Mouse (Mus musculus): ENCODE data around the gene Hoxb7. TPM values are rescaled to one million over a fixed set of nuclear protein-coding genes. Genes with fewer than 3 reads are reported as not detected.

Gene Hoxb7
- polyA plus RNA-seq, 1 experiment: 1.5 TPM

- H3K27ac ChIP-seq (ENCODE audit: insufficient read depth, low read depth, low read length): peak within 1 kb of the TSS; percentile 63
- no peak for TF ChIP-seq POLR2A (IDR thresholded peaks at IDR 0.05; ENCODE audit: low read depth, low read length)
- no peak for TF ChIP-seq CTCF (IDR thresholded peaks at IDR 0.05; ENCODE audit: extremely low read depth, insufficient read length, insufficient replicate concordance, low read depth, low read length)
- no peaks in the 10 kb centered on the region for H3K36me3 ChIP-seq (ENCODE audit: control insufficient read depth, insufficient read depth, low read length)
- WGBS: 12% methylated on average over 22 of the region's 22 CpGs
- peaks cover 3% of the 10 kb centered on the region; the same call in 1 of the 2 replicates for H3K4me1 ChIP-seq (ENCODE audit: control insufficient read depth, insufficient read depth, insufficient read length, low read length)
- peaks cover 63% of the 10 kb centered on the region for H3K27me3 ChIP-seq (ENCODE audit: control insufficient read depth, insufficient read depth, low read length)
- H3K4me3 ChIP-seq (ENCODE audit: low read depth, low read length): peak within 1 kb of the TSS; percentile 66
Observed at GRCm38 (mm10) chr11:96291681-96292564, 5.5 kb downstream of the Hoxb7 start, which contains the start of gene Hoxb6. Gene Hoxb6 (plus strand): TSS chr11:96292476.

GRCm38 (mm10) chr11:96292565-96293301 is 6.3 kb downstream of the Hoxb7 start:
- peak overlapping the region; percentile 63 for H3K27ac ChIP-seq (ENCODE audit: insufficient read depth, low read depth, low read length)

GRCm38 (mm10) chr11:96293302-96293921 is 7.0 kb downstream of the Hoxb7 start:
- Histone ChIP-seq H3K27me3 (ENCODE audit: control insufficient read depth, insufficient read depth, low read length) (peaks cover 61% of the 10 kb centered on the region), H3K4me1 (ENCODE audit: control insufficient read depth, insufficient read depth, insufficient read length, low read length) (peaks cover 3% of the 10 kb centered on the region; the same call in 1 of the 2 replicates), H3K27ac (ENCODE audit: insufficient read depth, low read depth, low read length) (peak overlapping the region; percentile 25; the same call in 1 of the 2 replicates), H3K36me3 (ENCODE audit: control insufficient read depth, insufficient read depth, low read length) (no peaks in the 10 kb centered on the region), H3K4me3 (ENCODE audit: low read depth, low read length) (peak overlapping the region; percentile 66)
- WGBS: 8% methylated on average over 22 of the region's 22 CpGs
- TF ChIP-seq POLR2A (IDR thresholded peaks at IDR 0.05; ENCODE audit: low read depth, low read length) (no peak), CTCF (IDR thresholded peaks at IDR 0.05; ENCODE audit: extremely low read depth, insufficient read length, insufficient replicate concordance, low read depth, low read length) (0 out of 2 replicates have a peak, but pooled peaks have one; percentile 6)

More at GRCm38 (mm10) chr11:96292565-96293301, 6.3 kb downstream of the Hoxb7 start:
- H3K4me1 ChIP-seq (ENCODE audit: control insufficient read depth, insufficient read depth, insufficient read length, low read length): peaks cover 3% of the 10 kb centered on the region; the same call in 1 of the 2 replicates
- WGBS: 7% methylated on average over 12 of the region's 12 CpGs
- H3K36me3 ChIP-seq (ENCODE audit: control insufficient read depth, insufficient read depth, low read length): no peaks in the 10 kb centered on the region
- peak overlapping the region; percentile 66 for H3K4me3 ChIP-seq (ENCODE audit: low read depth, low read length)
- no peak for TF ChIP-seq CTCF (IDR thresholded peaks at IDR 0.05; ENCODE audit: extremely low read depth, insufficient read length, insufficient replicate concordance, low read depth, low read length)
- no peak for TF ChIP-seq POLR2A (IDR thresholded peaks at IDR 0.05; ENCODE audit: low read depth, low read length)
- H3K27me3 ChIP-seq (ENCODE audit: control insufficient read depth, insufficient read depth, low read length): peaks cover 62% of the 10 kb centered on the region

- Histone ChIP-seq H3K4me3 (ENCODE audit: low read depth, low read length) (peak overlapping the region; percentile 50), H3K36me3 (ENCODE audit: control insufficient read depth, insufficient read depth, low read length) (no peaks in the 10 kb centered on the region), H3K27ac (ENCODE audit: insufficient read depth, low read depth, low read length) (no peak overlapping the region), H3K4me1 (ENCODE audit: control insufficient read depth, insufficient read depth, insufficient read length, low read length) (peaks cover 5% of the 10 kb centered on the region; the same call in 1 of the 2 replicates), H3K27me3 (ENCODE audit: control insufficient read depth, insufficient read depth, low read length) (peaks cover 65% of the 10 kb centered on the region)
- no peak for TF ChIP-seq POLR2A (IDR thresholded peaks at IDR 0.05; ENCODE audit: low read depth, low read length)
- peak; percentile 67; the same call in 1 of the 2 replicates for TF ChIP-seq CTCF (IDR thresholded peaks at IDR 0.05; ENCODE audit: extremely low read depth, insufficient read length, insufficient replicate concordance, low read depth, low read length)
- 2% methylated on average over 32 of the region's 32 CpGs for WGBS
Observed at GRCm38 (mm10) chr11:96294245-96295091, 8.0 kb downstream of the Hoxb7 start.

GRCm38 (mm10) chr11:96295092-96295835 is 8.8 kb downstream of the Hoxb7 start:
- no peak overlapping the region for H3K27ac ChIP-seq (ENCODE audit: insufficient read depth, low read depth, low read length)
- H3K27me3 ChIP-seq (ENCODE audit: control insufficient read depth, insufficient read depth, low read length): peaks cover 73% of the 10 kb centered on the region
- H3K36me3 ChIP-seq (ENCODE audit: control insufficient read depth, insufficient read depth, low read length): no peaks in the 10 kb centered on the region
- 2% methylated on average over 30 of the region's 30 CpGs for WGBS
- peaks cover 5% of the 10 kb centered on the region; the same call in 1 of the 2 replicates for H3K4me1 ChIP-seq (ENCODE audit: control insufficient read depth, insufficient read depth, insufficient read length, low read length)
- no peak for TF ChIP-seq CTCF (IDR thresholded peaks at IDR 0.05; ENCODE audit: extremely low read depth, insufficient read length, insufficient replicate concordance, low read depth, low read length)
- no peak for TF ChIP-seq POLR2A (IDR thresholded peaks at IDR 0.05; ENCODE audit: low read depth, low read length)
- H3K4me3 ChIP-seq (ENCODE audit: low read depth, low read length): peak overlapping the region; percentile 50
